Mouse (Mus musculus): ENCODE results near the gene Tas2r108.

DNA sequence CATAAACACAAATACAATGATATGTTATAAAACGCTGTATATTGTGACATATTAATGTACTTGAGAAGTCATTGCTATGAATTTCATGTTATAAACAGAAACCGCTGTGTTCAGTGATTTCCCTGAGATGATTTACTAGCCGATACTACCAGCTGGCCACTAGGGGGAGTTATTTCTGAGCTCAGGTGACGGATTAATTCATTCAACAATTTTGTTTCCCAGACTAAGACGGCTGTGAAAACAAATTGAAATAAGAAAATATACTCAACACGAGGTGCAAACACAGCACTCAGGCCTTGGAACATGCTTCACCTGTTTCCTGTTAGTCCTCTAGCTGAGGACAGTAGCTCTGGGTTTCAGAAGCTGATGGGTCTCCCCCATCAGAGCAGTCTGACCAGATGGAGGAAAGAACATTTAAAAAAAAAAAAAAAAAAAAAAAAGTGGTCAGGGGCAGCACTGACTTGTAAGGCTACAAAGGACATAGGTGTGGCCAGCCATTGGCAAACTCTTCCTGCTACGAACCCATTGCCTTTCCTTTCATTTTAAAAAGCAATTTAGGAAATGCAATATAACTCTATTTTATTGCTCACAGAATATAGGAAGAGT lies 38.8 kb upstream of the Tas2r108 start:
- no peak for TF ChIP-seq CHD2 (IDR thresholded peaks at IDR 0.05; ENCODE audit: low read depth, low read length)
- TF ChIP-seq HCFC1 (IDR thresholded peaks at IDR 0.05; ENCODE audit: borderline replicate concordance, insufficient read depth, low read length): no peak
- no peak for TF ChIP-seq MAFK (IDR thresholded peaks at IDR 0.05; ENCODE audit: insufficient read depth, low read depth, low read length)
- no peak for TF ChIP-seq ZC3H11A (IDR thresholded peaks at IDR 0.05; ENCODE audit: borderline replicate concordance, low read depth, low read length)
- peak; percentile 59 for TF ChIP-seq ZNF384 (IDR thresholded peaks at IDR 0.05; ENCODE audit: low read depth, low read length)
